Mouse (Mus musculus): Measurements from ENCODE around the gene Zfand2a. TPM values are rescaled to one million over a fixed set of nuclear protein-coding genes. Genes with fewer than 3 reads are reported as not detected.
A peak's percentile ranks its signal among the peaks of the same experiment; 100 is the strongest.

Zfand2a gene
- 9.6 and 22.6 TPM in 2 replicates for polyA plus RNA-seq (2012; rRNA removed)

DNA sequence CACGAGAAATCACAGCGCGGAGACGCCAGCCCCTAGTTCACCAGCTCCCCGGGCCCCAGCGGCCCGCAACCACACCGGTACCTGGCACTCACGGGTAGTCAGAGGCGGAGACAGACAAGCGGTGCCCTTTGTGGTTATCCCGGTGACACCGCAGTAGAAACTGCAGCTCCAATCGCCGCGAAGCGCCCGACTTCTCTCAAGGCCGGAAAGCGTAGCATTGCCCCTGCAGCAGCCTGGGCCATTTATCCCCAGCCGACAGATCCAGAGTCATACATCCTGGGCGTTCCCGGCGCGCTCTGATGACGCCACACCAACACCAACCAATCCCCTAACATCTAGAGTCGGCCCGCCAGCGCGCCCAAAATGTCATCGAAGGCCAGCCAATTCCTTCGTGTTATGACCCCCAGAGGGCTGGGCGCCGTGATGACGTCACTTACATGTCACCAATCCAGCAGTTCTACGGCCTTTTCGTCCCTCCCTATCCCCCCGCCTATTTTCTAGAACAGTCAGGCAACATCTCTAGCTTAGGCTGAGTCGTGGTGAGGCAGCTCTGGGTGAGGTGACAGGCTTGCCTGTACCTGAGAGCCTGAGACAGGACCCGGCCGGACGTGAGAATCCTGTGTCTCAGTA, at the start of gene Zfand2a:
TSS of gene Zfand2a (minus strand) at position 365 of the 630 bp plus-strand sequence.
- H3K4me1 ChIP-seq (ENCODE audit: control insufficient read depth, insufficient read depth, insufficient read length, low read length), result peaks cover 4% of the 10 kb centered on the region; the same call in 1 of the 2 replicates
- peaks cover 18% of the 10 kb centered on the region for H3K36me3 ChIP-seq (ENCODE audit: control insufficient read depth, insufficient read depth, low read length)
- peak within 1 kb of the TSS; percentile 82 for H3K27ac ChIP-seq (ENCODE audit: insufficient read depth, low read depth, low read length)
- no peaks in the 10 kb centered on the region for H3K27me3 ChIP-seq (ENCODE audit: control insufficient read depth, insufficient read depth, low read length)
- H3K4me3 ChIP-seq (ENCODE audit: low read depth, low read length), result peak within 1 kb of the TSS; percentile 88
- under 1% methylated on average over 42 of the region's 42 CpGs for WGBS
- no peak for TF ChIP-seq CTCF (IDR thresholded peaks at IDR 0.05; ENCODE audit: extremely low read depth, insufficient read length, insufficient replicate concordance, low read depth, low read length)
- TF ChIP-seq POLR2A (IDR thresholded peaks at IDR 0.05; ENCODE audit: low read depth, low read length), result peak; percentile 69

DNA sequence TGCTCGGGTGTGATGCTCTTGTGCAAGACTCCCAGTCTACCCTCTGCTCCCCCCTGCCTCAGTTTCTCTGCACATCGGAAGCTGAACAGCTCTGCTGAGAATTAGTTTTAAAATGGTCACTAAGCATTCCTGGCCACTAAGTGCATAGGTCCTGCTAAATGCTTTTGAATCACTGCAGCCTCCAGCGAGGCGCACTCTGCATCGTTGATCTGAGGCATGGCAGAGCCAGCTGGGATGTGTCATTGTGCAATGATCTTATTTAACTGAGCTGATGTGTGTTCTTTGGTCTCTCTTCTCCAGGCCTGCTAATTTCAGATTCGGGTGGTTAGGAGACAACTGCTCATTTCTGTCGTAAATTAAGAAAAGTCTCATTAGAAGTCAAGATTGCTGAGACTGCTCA, 44.5 kb upstream of the Zfand2a start:
- Histone ChIP-seq H3K36me3 (ENCODE audit: control insufficient read depth, insufficient read depth, low read length) (no peaks in the 10 kb centered on the region), H3K27me3 (ENCODE audit: control insufficient read depth, insufficient read depth, low read length) (peaks cover 8% of the 10 kb centered on the region), H3K4me3 (ENCODE audit: low read depth, low read length) (no peak overlapping the region), H3K27ac (ENCODE audit: insufficient read depth, low read depth, low read length) (no peak overlapping the region), H3K4me1 (ENCODE audit: control insufficient read depth, insufficient read depth, insufficient read length, low read length) (0 out of 2 replicates have a peak, but pooled peaks cover 2% of the 10 kb centered on the region)
- 46% methylated on average over 7 of the region's 7 CpGs for WGBS
- TF ChIP-seq CTCF (IDR thresholded peaks at IDR 0.05; ENCODE audit: extremely low read depth, insufficient read length, insufficient replicate concordance, low read depth, low read length), result no peak
- no peak for TF ChIP-seq POLR2A (IDR thresholded peaks at IDR 0.05; ENCODE audit: low read depth, low read length)

DNA sequence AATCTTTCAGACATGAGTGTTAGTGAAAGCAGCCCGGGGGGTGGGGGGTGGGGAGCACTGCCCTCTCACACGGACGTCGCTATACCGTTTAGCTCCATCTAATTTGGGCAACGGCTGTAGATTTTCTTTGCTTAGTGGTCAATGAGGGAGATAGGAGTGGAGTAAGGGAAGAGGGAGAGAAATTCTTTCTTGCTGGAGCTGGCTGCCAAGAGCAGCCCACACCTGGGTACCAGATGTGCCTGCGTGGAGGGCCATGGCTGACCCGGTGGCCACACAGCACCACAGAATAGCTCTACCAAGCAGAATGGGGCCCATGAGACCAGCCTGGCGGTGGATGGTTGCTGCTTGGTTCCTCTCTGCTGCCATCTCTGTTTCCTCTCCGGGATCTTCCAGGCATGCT, 37.6 kb upstream of the Zfand2a start:
- Histone ChIP-seq H3K27ac (ENCODE audit: insufficient read depth, low read depth, low read length) (no peak overlapping the region), H3K4me3 (ENCODE audit: low read depth, low read length) (no peak overlapping the region), H3K4me1 (ENCODE audit: control insufficient read depth, insufficient read depth, insufficient read length, low read length) (0 out of 2 replicates have a peak, but pooled peaks cover 2% of the 10 kb centered on the region), H3K27me3 (ENCODE audit: control insufficient read depth, insufficient read depth, low read length) (peaks cover 4% of the 10 kb centered on the region; the same call in 1 of the 2 replicates), H3K36me3 (ENCODE audit: control insufficient read depth, insufficient read depth, low read length) (no peaks in the 10 kb centered on the region)
- TF ChIP-seq POLR2A (IDR thresholded peaks at IDR 0.05; ENCODE audit: low read depth, low read length) (no peak), CTCF (IDR thresholded peaks at IDR 0.05; ENCODE audit: extremely low read depth, insufficient read length, insufficient replicate concordance, low read depth, low read length) (no peak)
- 65% methylated on average over 10 of the region's 10 CpGs for WGBS

DNA sequence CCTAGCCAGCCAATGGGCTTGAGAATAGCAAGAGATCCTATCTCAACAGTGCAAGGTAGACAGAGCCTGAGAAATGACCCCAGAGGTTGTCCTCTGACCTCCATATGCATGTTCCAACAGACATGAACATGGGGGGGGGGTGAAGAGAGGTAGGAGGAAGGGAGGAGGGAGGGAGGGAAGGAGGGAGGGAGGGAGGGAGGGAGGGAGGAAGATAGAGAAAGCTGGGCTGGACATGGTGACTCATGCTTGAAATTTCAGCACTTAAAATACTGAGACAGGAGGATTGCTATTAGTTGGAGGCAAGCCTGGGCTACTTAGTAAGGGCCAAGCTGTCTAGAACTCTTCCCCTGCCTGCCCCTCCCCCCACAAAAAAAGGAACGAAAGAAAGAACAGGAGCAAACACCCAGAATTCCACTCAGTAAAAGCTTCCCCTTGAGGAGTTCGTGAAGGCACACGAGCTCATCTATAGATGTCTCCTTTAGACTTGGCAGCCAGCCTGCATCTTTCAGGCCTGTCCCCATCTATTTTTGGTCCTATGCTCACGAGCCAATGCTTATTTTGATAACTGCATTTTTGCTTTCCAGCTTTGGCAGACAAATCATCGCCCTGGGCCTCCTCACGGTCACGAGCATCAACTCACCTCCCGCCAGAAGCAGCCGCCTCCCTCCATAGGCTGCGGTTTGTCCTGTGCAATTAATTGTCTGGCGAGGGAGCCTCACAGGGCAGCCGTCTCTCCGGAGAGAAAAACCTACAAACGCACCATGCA, 35.9 kb upstream of the Zfand2a start:
- WGBS, result 43% methylated on average over 14 of the region's 14 CpGs
- peaks cover 1% of the 10 kb centered on the region; the same call in 1 of the 2 replicates for H3K4me1 ChIP-seq (ENCODE audit: control insufficient read depth, insufficient read depth, insufficient read length, low read length)
- no peak for TF ChIP-seq POLR2A (IDR thresholded peaks at IDR 0.05; ENCODE audit: low read depth, low read length)
- TF ChIP-seq CTCF (IDR thresholded peaks at IDR 0.05; ENCODE audit: extremely low read depth, insufficient read length, insufficient replicate concordance, low read depth, low read length), result no peak
- no peaks in the 10 kb centered on the region; the same call in 1 of the 2 replicates for H3K27me3 ChIP-seq (ENCODE audit: control insufficient read depth, insufficient read depth, low read length)
- H3K27ac ChIP-seq (ENCODE audit: insufficient read depth, low read depth, low read length), result no peak overlapping the region
- no peak overlapping the region for H3K4me3 ChIP-seq (ENCODE audit: low read depth, low read length)
- no peaks in the 10 kb centered on the region for H3K36me3 ChIP-seq (ENCODE audit: control insufficient read depth, insufficient read depth, low read length)

DNA sequence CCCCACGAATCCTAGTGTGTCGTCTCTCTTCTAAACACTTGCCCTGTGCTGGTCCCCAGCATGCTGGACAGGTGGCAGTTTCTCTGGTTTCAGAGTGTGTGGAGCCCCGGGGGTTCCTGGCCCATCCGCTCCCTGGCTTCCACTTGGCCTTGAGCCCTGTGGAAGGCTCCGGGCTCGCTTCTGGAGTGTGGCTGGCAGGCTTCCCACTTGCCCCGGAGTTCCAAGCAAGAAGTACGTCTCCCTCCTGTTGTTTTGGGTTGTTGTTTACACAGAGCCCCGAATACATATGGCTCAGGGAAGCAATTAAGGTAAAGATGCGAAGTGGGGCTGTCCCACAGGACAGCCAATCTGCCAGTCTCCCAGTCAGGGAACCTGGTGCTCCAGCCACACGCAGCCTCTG, 31.9 kb upstream of the Zfand2a start:
- WGBS, result 13% methylated on average over 11 of the region's 11 CpGs
- no peak overlapping the region for H3K4me3 ChIP-seq (ENCODE audit: low read depth, low read length)
- TF ChIP-seq CTCF (IDR thresholded peaks at IDR 0.05; ENCODE audit: extremely low read depth, insufficient read length, insufficient replicate concordance, low read depth, low read length) (no peak), POLR2A (IDR thresholded peaks at IDR 0.05; ENCODE audit: low read depth, low read length) (no peak)

DNA sequence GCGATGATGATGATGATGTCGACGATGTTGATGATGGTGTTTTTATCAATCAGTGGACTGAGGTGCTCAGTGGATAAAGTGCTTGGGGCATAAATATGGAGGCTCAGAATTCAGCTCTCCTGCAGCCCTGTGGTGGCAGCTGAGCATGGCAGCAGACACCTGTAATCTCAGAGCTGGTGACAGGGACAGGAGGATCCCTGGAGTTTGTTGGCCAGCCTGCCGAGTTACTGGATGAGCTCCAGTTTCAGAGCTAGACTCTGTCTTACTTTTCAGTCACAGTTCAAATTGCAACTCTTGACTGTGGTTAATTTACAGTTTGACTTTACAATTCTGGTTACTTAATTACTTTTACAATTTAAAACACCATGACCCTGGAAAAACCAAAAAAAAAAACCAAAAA, 27.9 kb upstream of the Zfand2a start:
- Histone ChIP-seq H3K27me3 (ENCODE audit: control insufficient read depth, insufficient read depth, low read length) (peaks cover 12% of the 10 kb centered on the region), H3K27ac (ENCODE audit: insufficient read depth, low read depth, low read length) (no peak overlapping the region), H3K36me3 (ENCODE audit: control insufficient read depth, insufficient read depth, low read length) (no peaks in the 10 kb centered on the region), H3K4me3 (ENCODE audit: low read depth, low read length) (no peak overlapping the region), H3K4me1 (ENCODE audit: control insufficient read depth, insufficient read depth, insufficient read length, low read length) (no peaks in the 10 kb centered on the region; the same call in 1 of the 2 replicates)
- 84% methylated on average over 4 of the region's 4 CpGs for WGBS
- TF ChIP-seq POLR2A (IDR thresholded peaks at IDR 0.05; ENCODE audit: low read depth, low read length) (no peak), CTCF (IDR thresholded peaks at IDR 0.05; ENCODE audit: extremely low read depth, insufficient read length, insufficient replicate concordance, low read depth, low read length) (no peak)

More for the DNA sequence above, 31.9 kb upstream of the Zfand2a start:
- peaks cover 4% of the 10 kb centered on the region for H3K27me3 ChIP-seq (ENCODE audit: control insufficient read depth, insufficient read depth, low read length)
- H3K36me3 ChIP-seq (ENCODE audit: control insufficient read depth, insufficient read depth, low read length), result no peaks in the 10 kb centered on the region
- no peaks in the 10 kb centered on the region; the same call in 1 of the 2 replicates for H3K4me1 ChIP-seq (ENCODE audit: control insufficient read depth, insufficient read depth, insufficient read length, low read length)
- no peak overlapping the region for H3K27ac ChIP-seq (ENCODE audit: insufficient read depth, low read depth, low read length)

All from small intestine, adult 2 months (tissue).